Mouse (Mus musculus): ENCODE data around the gene Chn1.

DNA sequence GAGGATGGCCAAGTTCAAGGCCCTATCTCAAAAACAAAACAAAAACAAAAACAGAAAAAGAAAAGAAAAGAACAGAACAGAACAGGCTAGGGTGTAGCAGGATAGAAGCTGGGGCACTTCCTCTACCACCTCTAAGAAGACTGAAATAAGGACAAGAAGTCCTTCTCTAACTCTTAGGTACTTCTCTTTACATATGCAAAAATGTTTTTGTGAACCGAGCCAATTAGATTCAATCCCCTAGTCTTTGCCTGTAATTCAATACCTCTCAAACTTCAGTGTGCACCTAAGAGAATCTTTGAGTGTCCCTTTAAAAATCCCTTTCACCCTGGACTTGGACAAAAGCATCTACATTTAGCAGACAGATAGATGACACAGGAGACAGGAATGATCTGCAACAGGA lies 2.2 kb downstream of the Chn1 start:
- no peak for TF ChIP-seq CTCF (conservative IDR thresholded peaks at IDR 0.05; ENCODE audit: insufficient read depth, insufficient read length, low read depth, low read length)
- TF ChIP-seq POLR2A (IDR thresholded peaks at IDR 0.05; ENCODE audit: low read depth, low read length), result no peak

All from kidney, adult 2 months (tissue).